Mouse (Mus musculus) midbrain, embryonic 16.5 days (tissue): ENCODE measurements around the gene Ebi3. TPM values are rescaled to one million over a fixed set of nuclear protein-coding genes. Genes with fewer than 3 reads are reported as not detected.
A peak's percentile ranks its signal among the peaks of the same experiment; 100 is the strongest.

Experiments
- ATAC-seq: fragments of 200-750 bp; cut with Nextera tagmentation; 2 replicates; pipeline ENCODE4 v1.8.0; 2017; ENCODE audit warnings: moderate TSS enrichment
- H3K27ac ChIP-seq: fragments of 300-500 bp; sonication (generic); 2 replicates; pipeline ENCODE4 v1.5.1; 2014; ENCODE audit warnings: mild to moderate bottlenecking, low read length, mixed read lengths
- H3K27me3 ChIP-seq: fragments of 300-500 bp; sonication (generic); 2 replicates; pipeline ENCODE4 v1.6.1; 2014; ENCODE audit warnings: low read depth, low read length, mixed read lengths; ENCODE audit not compliant: control insufficient read depth, insufficient read depth
- H3K36me3 ChIP-seq: fragments of 300-500 bp; sonication (generic); 2 replicates; pipeline ENCODE4 v1.6.1; 2014; ENCODE audit warnings: mild to moderate bottlenecking, low read length, moderate library complexity, mixed read lengths; ENCODE audit not compliant: control insufficient read depth, insufficient read depth
- H3K4me1 ChIP-seq: fragments of 300-500 bp; sonication (generic); 2 replicates; pipeline ENCODE4 v1.6.1; 2014; ENCODE audit warnings: mild to moderate bottlenecking, low read length, mixed read lengths; ENCODE audit not compliant: control insufficient read depth, insufficient read depth
- H3K4me2 ChIP-seq: fragments of 300-500 bp; sonication (generic); 2 replicates; pipeline ENCODE4 v1.6.1; 2014; ENCODE audit warnings: mild to moderate bottlenecking, low read length, mixed read lengths
- H3K4me3 ChIP-seq: fragments of 300-500 bp; sonication (generic); 2 replicates; pipeline ENCODE4 v1.5.1; 2014; ENCODE audit warnings: low read depth, mild to moderate bottlenecking, low read length, moderate library complexity, mixed read lengths
- H3K9ac ChIP-seq: fragments of 300-500 bp; sonication (generic); 2 replicates; pipeline ENCODE4 v1.6.1; 2014; ENCODE audit warnings: low read depth, low read length, mixed read lengths
- H3K9me3 ChIP-seq: fragments of 300-500 bp; sonication (generic); replicated peaks from 2 replicates; pipeline ENCODE4 v1.6.1; 2014; ENCODE audit warnings: mild to moderate bottlenecking, low read length, mixed read lengths; ENCODE audit not compliant: control insufficient read depth, poor library complexity, severe bottlenecking
- WGBS: fragments of 180-500 bp; shearing (Covaris S2); extraction: QIAGEN DNeasy Blood & Tissue Kit; methylation state at CpG from one replicate; pipeline ENCODE4 v1.1.7; 2014; 5-methylcytosine and 5-hydroxymethylcytosine counted together
- polyA plus RNA-seq: library from polyadenylated mRNA; unstranded; fragments of >200 nt; fragmentation: Nextera tagmentation; extraction: Ambion mirVana; gene quantifications from 2 replicates; pipeline ENCODE4 v1.2.1, GENCODE M21; 2015

Gene Ebi3
- polyA plus RNA-seq, 1 experiment from 2014 or later, result 7.1 TPM

DNA sequence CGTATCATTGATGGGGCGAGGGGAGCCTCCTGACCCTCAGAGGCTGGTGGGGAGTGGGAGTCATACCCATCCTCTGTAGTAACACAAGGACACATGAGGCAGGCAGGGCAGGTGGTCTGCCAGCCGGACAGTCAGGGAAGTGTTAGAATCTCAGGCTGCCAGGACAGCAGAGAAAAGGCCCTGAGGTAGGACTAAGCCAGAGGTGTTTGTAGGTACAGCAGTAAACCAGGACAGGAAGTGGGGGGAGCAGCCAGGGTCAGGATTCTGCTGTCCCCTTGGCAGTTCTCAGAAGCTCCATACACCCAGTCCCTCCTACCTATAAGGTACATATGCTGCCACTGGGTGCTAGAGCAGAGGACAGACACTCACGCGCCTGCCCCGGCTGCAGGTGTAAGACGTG, 9.2 kb downstream of the Ebi3 start:
- Histone ChIP-seq H3K27ac (no peak overlapping the region), H3K36me3 (peaks cover 6% of the 10 kb centered on the region; the same call in 1 of the 2 replicates), H3K9me3 (no peaks in the 10 kb centered on the region), H3K9ac (no peak overlapping the region), H3K4me3 (no peak overlapping the region), H3K4me2 (no peak overlapping the region), H3K4me1 (peaks cover 22% of the 10 kb centered on the region), H3K27me3 (no peaks in the 10 kb centered on the region)
- WGBS, result 97% methylated on average over 7 of the region's 7 CpGs
- no peak for ATAC-seq

DNA sequence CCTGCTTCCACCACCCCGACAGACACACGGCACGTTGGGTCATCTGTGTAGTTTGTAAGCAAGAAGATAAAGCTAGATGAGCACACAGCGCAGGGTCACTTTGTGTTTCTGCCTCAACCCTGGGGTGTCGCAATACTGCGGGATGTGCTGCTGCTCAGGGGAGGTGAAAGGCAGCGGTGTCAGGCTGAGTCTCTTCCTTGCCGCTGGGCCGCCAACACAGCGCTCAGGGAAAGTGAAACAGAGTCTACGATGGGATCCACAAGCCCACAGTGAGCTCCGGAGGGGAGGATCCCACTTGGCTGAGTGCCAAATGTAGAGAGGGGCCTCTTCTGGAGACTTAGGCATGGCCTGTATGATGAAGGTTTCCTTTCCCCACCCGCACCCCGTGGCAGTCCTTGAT, 10.7 kb downstream of the Ebi3 start:
- WGBS, result 78% methylated on average over 14 of the region's 14 CpGs
- no peak overlapping the region for H3K9ac ChIP-seq
- H3K4me1 ChIP-seq, result peaks cover 10% of the 10 kb centered on the region
- no peak for ATAC-seq
- H3K4me2 ChIP-seq, result no peak overlapping the region
- no peak overlapping the region for H3K27ac ChIP-seq
- H3K4me3 ChIP-seq, result no peak overlapping the region
- H3K9me3 ChIP-seq, result no peaks in the 10 kb centered on the region
- peaks cover 10% of the 10 kb centered on the region; the same call in 1 of the 2 replicates for H3K36me3 ChIP-seq
- no peaks in the 10 kb centered on the region for H3K27me3 ChIP-seq

DNA sequence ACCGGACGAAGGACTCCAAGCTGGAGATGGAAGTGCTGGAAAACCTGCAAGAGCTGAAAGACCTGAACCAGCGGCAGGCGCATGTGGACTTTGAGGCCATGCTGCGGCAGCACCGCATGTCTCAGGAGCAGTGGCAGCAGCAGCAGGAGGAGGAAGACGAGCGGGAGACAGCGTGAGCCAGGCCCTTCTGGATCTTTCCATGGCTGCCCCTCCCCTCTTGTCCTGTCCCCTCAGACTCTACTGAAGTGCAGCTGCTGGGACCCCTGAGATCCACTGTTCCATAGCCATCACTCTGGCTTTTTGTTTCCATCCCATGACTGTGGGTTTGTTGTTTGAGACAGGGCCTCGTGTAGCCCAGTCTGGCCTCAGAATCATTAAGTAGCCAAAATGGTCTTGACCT, 12.1 kb downstream of the Ebi3 start:
- Histone ChIP-seq H3K4me2 (no peak overlapping the region), H3K27ac (no peak overlapping the region), H3K9ac (no peak overlapping the region), H3K9me3 (no peaks in the 10 kb centered on the region), H3K4me3 (no peak overlapping the region), H3K4me1 (peaks cover 14% of the 10 kb centered on the region), H3K27me3 (no peaks in the 10 kb centered on the region), H3K36me3 (peaks cover 10% of the 10 kb centered on the region; the same call in 1 of the 2 replicates)
- ATAC-seq, result no peak
- WGBS, result 93% methylated on average over 10 of the region's 10 CpGs

DNA sequence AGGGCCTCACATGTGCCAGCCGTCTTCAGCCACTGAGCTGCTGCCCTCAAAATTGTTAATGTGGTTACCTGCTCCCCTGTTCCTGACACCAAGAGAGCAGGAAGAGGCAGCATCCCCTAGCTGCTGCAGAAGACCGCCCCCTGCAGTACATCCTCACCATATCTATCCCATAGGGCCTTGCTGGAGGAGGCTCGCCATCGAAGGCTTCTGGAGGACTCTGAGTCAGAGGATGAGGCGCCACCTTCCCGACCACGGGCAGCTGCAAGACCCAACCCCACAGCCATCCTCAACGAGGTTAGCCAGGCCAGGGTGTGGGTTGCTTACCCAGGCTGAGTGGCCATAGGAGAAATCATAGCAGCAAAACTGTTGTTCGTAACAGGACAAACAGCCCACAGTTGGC, 12.6 kb downstream of the Ebi3 start:
- ATAC-seq, result no peak
- peaks cover 10% of the 10 kb centered on the region; the same call in 1 of the 2 replicates for H3K36me3 ChIP-seq
- H3K4me3 ChIP-seq, result no peak overlapping the region
- no peaks in the 10 kb centered on the region for H3K27me3 ChIP-seq
- no peak overlapping the region for H3K4me2 ChIP-seq
- peaks cover 16% of the 10 kb centered on the region for H3K4me1 ChIP-seq
- H3K9me3 ChIP-seq, result no peaks in the 10 kb centered on the region
- no peak overlapping the region for H3K27ac ChIP-seq
- WGBS, result 83% methylated on average over 9 of the region's 9 CpGs
- no peak overlapping the region for H3K9ac ChIP-seq

DNA sequence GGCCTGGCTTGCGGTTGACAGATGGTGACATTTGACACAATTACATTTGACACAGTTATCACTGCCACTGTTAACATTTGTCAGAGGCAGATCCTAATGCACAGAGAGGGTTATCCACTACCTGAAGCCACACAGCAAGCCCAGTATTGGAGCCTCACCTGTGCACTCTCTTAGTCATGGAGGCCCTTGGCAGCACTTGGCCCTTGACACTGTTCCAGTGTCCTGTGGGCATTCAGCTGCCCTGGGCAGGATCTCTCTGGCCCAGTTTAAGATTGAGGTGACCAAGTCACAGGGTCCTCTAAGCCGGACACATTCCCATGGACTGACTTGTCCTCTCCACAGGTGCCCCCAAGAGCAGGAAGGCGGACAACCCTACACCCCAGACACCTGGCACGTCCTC, 14.7 kb downstream of the Ebi3 start:
- H3K4me1 ChIP-seq, result peaks cover 31% of the 10 kb centered on the region
- 97% methylated on average over 4 of the region's 4 CpGs for WGBS
- no peak overlapping the region for H3K27ac ChIP-seq
- no peak overlapping the region for H3K9ac ChIP-seq
- peaks cover 7% of the 10 kb centered on the region; the same call in 1 of the 2 replicates for H3K36me3 ChIP-seq
- no peak overlapping the region for H3K4me2 ChIP-seq
- no peak overlapping the region for H3K4me3 ChIP-seq
- no peaks in the 10 kb centered on the region for H3K9me3 ChIP-seq
- no peaks in the 10 kb centered on the region for H3K27me3 ChIP-seq
- ATAC-seq, result no peak

DNA sequence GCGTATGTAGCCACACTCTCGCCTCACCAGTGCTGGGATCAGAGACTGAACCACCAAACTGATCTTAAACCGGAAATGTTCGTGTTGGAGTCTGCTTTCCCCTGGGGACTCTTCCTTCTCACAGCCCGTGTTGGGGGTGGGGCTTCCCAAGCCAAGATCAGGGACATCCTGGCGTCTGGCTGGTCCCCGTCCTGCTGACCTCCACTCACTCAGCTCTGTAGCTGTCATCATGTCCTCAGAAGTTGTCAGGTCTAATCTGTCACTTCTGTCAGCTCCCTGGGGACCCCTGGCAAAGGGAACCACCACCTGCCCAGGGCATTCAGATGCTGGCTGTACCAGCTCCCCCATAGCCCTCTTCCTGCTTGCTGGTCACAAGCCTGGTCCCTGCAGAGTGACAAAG, 15.8 kb downstream of the Ebi3 start:
- no peak for ATAC-seq
- H3K4me3 ChIP-seq, result no peak overlapping the region
- peaks cover 9% of the 10 kb centered on the region; the same call in 1 of the 2 replicates for H3K36me3 ChIP-seq
- H3K27ac ChIP-seq, result peak overlapping the region; percentile 87; the same call in 1 of the 2 replicates
- 58% methylated on average over 7 of the region's 7 CpGs for WGBS
- peaks cover 36% of the 10 kb centered on the region for H3K4me1 ChIP-seq
- no peak overlapping the region for H3K9ac ChIP-seq
- no peak overlapping the region for H3K4me2 ChIP-seq
- H3K9me3 ChIP-seq, result no peaks in the 10 kb centered on the region
- no peaks in the 10 kb centered on the region for H3K27me3 ChIP-seq

DNA sequence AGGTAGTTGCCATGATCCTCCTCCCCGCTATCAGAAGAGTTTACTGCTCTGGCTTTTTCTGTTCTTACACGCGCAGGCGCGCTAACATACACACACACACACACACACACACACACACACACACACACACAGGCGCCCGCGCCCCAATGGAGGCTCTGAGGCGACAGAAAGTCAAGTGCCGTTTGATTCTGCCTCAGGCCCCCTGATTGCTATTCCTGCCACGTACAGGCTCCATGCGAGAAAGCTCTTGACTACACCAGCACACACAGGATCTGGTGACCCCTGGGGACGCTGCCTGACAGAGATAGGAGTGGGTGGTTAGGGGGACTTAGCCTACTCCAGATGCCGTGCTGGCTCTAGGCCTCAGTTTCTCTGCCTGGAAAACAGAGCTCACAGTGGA, 17.1 kb downstream of the Ebi3 start:
- ATAC-seq, result peak; percentile 75
- H3K4me1 ChIP-seq, result peaks cover 36% of the 10 kb centered on the region
- WGBS, result 8% methylated on average over 14 of the region's 14 CpGs

DNA sequence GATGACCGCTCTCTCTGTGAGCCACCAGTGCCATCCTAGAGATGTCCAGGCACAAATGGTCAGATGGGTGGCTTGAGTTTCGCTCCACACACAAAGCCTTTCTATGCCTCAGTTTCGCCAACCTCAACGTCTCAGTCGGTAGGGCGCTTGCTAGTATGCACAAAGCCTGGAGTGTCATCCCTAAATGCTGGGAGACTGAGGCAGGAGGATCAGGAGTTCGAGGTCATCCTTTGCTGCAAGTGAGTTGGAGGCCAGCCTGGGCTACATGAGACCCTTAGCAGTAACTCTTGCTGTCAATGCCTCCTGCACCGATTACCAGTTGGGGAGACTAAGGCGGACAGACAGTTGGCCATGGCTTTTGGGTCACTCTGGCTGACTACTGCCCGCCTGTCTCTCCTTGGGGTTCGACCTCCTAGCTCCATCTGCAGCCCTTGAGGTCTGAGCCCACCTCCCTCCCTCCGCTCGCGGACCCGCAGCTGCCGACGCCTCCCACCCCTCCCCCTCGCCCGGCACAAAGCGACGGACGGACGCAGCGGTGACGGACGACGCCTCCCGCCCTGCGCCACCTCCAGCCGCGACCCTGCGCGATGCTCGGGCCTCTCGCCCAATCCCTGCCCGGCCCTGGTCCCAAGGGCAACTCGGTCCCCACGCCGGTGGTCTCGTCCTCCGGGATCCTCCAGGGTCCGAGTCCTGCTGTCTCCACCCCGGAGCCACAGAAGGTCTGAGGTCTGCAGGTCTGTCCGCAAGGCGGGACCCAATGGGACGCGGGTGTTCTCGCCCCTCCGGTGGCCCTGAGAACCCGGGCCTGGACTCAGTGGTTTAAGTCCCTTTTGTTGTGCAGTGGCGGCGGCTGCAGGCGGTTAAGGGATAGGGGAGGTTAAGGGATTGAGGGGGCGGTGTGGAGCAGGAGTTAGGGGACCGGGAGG, 17.8 kb downstream of the Ebi3 start, which contains the start of gene Shd:
Shd (plus strand) TSS at position 502 of the 926 bp plus-strand sequence.
- ATAC-seq, result peak; percentile 50
- Histone ChIP-seq H3K27me3 (no peaks in the 10 kb centered on the region), H3K4me2 (peak within 1 kb of the TSS; percentile 97), H3K4me1 (peaks cover 36% of the 10 kb centered on the region), H3K27ac (peak within 1 kb of the TSS; percentile 87), H3K4me3 (peak within 1 kb of the TSS; percentile 77), H3K9ac (peak within 1 kb of the TSS; percentile 94), H3K36me3 (peaks cover 15% of the 10 kb centered on the region), H3K9me3 (no peaks in the 10 kb centered on the region)
- 7% methylated on average over 42 of the region's 55 CpGs for WGBS

More for the DNA sequence above, 17.1 kb downstream of the Ebi3 start:
- H3K9me3 ChIP-seq, result no peaks in the 10 kb centered on the region
- peak overlapping the region; percentile 94 for H3K9ac ChIP-seq
- H3K36me3 ChIP-seq, result peaks cover 17% of the 10 kb centered on the region
- no peaks in the 10 kb centered on the region for H3K27me3 ChIP-seq
- H3K4me2 ChIP-seq, result peak overlapping the region; percentile 97
- H3K4me3 ChIP-seq, result peak overlapping the region; percentile 77
- peak overlapping the region; percentile 87 for H3K27ac ChIP-seq

DNA sequence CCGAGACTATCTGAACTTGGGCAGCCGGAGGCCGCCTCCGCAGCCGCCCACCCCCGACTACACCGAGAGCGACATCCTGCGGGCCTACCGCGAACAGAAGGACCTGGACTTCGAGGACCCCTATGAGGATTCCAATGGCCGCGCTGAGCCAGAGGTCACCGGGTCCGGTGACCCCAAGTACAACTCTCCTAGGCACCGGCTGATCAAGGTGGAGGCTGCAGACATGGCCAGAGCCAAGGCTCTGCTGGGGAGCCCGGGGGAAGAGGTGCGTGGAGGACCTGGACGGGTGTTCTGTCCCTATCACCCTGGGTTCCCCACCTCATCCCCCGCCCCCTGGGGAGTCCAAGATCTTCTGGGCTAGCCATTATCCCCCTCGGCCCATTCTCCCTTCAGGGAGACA, 19.0 kb downstream of the Ebi3 start:
- H3K27me3 ChIP-seq, result no peaks in the 10 kb centered on the region
- H3K36me3 ChIP-seq, result peaks cover 15% of the 10 kb centered on the region; the same call in 1 of the 2 replicates
- peak overlapping the region; percentile 77 for H3K4me3 ChIP-seq
- peak overlapping the region; percentile 97 for H3K4me2 ChIP-seq
- peak overlapping the region; percentile 33; the same call in 1 of the 2 replicates for H3K27ac ChIP-seq
- H3K4me1 ChIP-seq, result peaks cover 40% of the 10 kb centered on the region
- H3K9me3 ChIP-seq, result no peaks in the 10 kb centered on the region
- peak overlapping the region; percentile 94 for H3K9ac ChIP-seq
- WGBS, result 19% methylated on average over 22 of the region's 22 CpGs
- no peak for ATAC-seq
